Mouse (Mus musculus) embryonic facial prominence, embryonic 10.5 days (tissue): ENCODE measurements around the gene Kcnj11. TPM values are rescaled to one million over a fixed set of nuclear protein-coding genes. Genes with fewer than 3 reads are reported as not detected.
A peak's percentile ranks its signal among the peaks of the same experiment; 100 is the strongest.

ENCODE experiments used
- DNase-seq: peaks from one replicate; pipeline ENCODE4 v3.0.0-alpha.2; 2017; ENCODE audit warnings: low spot score
- H3K27ac ChIP-seq: fragments of 300-500 bp; sonication (generic); replicated peaks from 2 replicates; pipeline ENCODE4 v1.5.1; 2016; ENCODE audit warnings: mild to moderate bottlenecking
- H3K27me3 ChIP-seq: fragments of 300-500 bp; sonication (generic); replicated peaks from 2 replicates; pipeline ENCODE4 v1.6.1; 2016; ENCODE audit warnings: low read depth, mild to moderate bottlenecking; ENCODE audit not compliant: poor library complexity, severe bottlenecking
- H3K36me3 ChIP-seq: fragments of 300-500 bp; sonication (generic); replicated peaks from 2 replicates; pipeline ENCODE4 v1.6.1; 2016; ENCODE audit warnings: mild to moderate bottlenecking, moderate library complexity
- H3K4me1 ChIP-seq: fragments of 300-500 bp; sonication (generic); 2 replicates; pipeline ENCODE4 v1.6.1; 2016
- H3K4me3 ChIP-seq: fragments of 300-500 bp; sonication (generic); 2 replicates; pipeline ENCODE4 v1.5.1; 2016; ENCODE audit warnings: mild to moderate bottlenecking, moderate library complexity
- H3K9me3 ChIP-seq: fragments of 300-500 bp; sonication (generic); 2 replicates; pipeline ENCODE4 v1.6.1; 2016; ENCODE audit warnings: mild to moderate bottlenecking
- WGBS: fragments of 180-500 bp; shearing (Covaris S2); methylation state at CpG from one replicate; pipeline ENCODE4 v1.1.7; 2016; 5-methylcytosine and 5-hydroxymethylcytosine counted together
- polyA plus RNA-seq: library from polyadenylated mRNA; unstranded; fragments of >200 nt; fragmentation: Nextera tagmentation; extraction: Ambion mirVana; gene quantifications from 2 replicates; pipeline ENCODE4 v1.2.1, GENCODE M21; 2016

Kcnj11 gene
- polyA plus RNA-seq, 1 experiment from 2014 or later: 0.09 TPM

DNA sequence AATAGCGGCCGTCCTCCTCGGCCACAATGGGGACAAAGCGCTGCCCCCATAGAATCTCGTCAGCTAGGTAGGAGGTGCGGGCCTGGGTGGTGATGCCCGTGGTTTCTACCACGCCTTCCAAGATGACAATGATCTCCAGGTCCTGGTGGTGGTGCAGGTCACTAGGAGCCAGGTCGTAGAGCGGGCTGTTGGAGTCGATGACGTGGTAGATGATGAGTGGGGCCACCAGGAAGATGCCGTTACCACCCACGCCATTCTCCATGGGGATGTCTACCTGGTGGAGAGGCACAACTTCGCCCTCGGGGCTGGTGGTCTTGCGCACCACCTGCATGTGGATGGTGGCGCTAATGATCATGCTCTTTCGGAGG lies 1.7 kb downstream of the Kcnj11 start:
- H3K27me3 ChIP-seq: peaks cover 59% of the 10 kb centered on the region
- WGBS: 93% methylated on average over 19 of the region's 19 CpGs
- no peaks in the 10 kb centered on the region for H3K9me3 ChIP-seq
- H3K27ac ChIP-seq: no peak overlapping the region
- no peak for DNase-seq
- no peaks in the 10 kb centered on the region for H3K36me3 ChIP-seq
- H3K4me3 ChIP-seq: no peak overlapping the region
- H3K4me1 ChIP-seq: peaks cover 10% of the 10 kb centered on the region

DNA sequence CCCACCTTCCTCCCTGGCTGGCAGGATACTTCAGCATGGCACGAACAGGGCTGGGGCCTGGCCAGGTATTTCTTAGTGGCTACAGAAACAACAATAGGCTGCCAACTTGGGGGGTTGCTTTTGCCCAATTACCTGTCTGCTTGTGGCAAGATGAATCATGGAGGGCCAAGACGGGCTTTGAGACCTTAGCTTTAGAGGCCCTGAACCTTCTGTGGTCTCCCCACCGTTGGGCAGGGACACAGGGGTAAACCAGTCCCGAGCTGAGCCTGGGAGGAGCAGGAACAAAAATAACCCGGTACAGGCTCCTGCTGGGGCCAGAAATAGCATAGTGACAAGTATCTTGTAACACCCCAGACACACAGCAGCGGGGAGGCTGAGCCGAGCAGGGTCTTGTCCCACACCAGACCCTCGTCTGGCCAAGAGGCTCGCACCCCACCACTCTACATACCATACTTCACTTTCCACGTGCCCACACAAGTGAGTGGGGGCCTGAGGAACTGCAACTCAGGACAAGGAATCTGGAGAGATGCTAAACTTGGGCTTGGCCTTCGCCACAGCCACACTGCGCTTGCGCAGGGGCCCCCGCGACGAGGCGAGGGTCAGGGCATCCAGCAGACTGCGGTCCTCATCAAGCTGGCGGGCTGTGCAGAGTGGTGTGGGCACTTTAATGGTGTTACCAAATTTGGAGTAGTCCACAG lies 2.2 kb downstream of the Kcnj11 start:
- no peaks in the 10 kb centered on the region for H3K36me3 ChIP-seq
- peaks cover 10% of the 10 kb centered on the region for H3K4me1 ChIP-seq
- no peaks in the 10 kb centered on the region for H3K9me3 ChIP-seq
- 84% methylated on average over 19 of the region's 19 CpGs for WGBS
- no peak overlapping the region for H3K4me3 ChIP-seq
- peaks cover 65% of the 10 kb centered on the region for H3K27me3 ChIP-seq
- no peak overlapping the region for H3K27ac ChIP-seq
- no peak for DNase-seq

DNA sequence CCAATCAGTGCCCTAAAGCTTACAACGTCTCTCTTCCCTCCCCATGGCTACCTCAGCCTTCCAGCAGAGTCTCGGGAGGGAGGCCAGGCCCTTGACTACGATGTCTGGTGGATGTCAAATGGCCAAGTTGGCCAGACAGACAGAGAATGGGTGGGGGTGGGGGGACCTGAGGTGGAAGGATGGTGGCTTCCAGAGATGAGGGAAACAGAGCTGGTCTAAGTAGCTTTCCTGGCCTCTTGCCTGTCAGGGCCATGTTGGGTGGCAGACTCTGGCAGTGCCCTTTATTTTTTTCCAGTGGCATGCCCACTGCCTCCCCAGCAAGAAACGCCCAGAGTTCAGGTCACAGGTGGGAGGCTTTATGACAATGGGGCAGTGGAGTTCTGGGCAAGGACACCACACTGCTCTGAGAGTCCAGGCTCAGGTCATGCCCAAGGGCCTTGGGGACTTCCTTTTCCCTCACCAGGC lies 3.2 kb downstream of the Kcnj11 start:
- Histone ChIP-seq H3K4me1 (peaks cover 15% of the 10 kb centered on the region), H3K27ac (no peak overlapping the region), H3K9me3 (no peaks in the 10 kb centered on the region), H3K27me3 (peaks cover 73% of the 10 kb centered on the region), H3K36me3 (no peaks in the 10 kb centered on the region), H3K4me3 (no peak overlapping the region)
- no peak for DNase-seq
- WGBS: 68% methylated on average over 4 of the region's 4 CpGs

DNA sequence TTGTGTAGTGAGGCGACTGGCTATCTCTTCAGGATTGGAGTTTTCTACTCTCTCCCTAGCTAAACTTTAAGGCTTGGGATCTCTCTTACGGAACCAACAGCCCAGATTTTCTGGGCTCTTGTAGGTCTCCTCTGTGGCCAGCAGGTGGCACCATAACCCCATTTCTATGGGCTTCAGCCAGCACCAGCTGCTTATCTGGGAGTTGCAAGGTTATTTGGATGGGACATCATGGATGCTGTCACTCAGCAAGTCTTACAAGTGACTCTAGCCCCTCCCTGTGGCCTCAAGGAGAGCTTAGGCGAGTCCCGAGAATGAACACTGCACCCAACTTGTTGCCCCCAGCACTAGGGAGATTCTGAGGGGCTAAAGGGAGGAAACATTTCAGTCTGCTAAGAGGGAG lies 4.4 kb downstream of the Kcnj11 start:
- Histone ChIP-seq H3K4me3 (no peak overlapping the region), H3K36me3 (no peaks in the 10 kb centered on the region), H3K27ac (no peak overlapping the region), H3K4me1 (peaks cover 15% of the 10 kb centered on the region), H3K9me3 (no peaks in the 10 kb centered on the region), H3K27me3 (peaks cover 73% of the 10 kb centered on the region)
- 4% methylated on average over 4 of the region's 4 CpGs for WGBS
- DNase-seq: peak; percentile 71

DNA sequence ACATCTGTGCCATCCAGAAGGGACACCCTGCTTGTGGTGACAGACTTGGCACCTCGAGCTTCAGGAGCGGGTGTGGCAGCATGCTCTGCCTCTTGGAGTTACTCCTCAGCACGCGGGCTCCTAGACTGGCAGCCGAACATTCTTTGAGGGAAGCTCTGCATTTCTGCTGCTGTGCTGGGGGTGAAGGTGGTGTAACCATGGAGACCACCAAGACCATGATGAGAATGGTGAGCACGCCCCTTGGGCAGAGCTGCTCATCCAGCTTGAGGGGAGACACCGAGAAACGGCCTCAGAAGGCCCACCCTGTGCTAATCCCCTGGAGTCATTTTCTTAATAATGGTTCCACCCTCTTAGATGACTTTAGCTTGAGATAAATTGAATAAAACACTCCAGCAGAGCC lies 7.8 kb downstream of the Kcnj11 start:
- no peak for DNase-seq
- H3K36me3 ChIP-seq: no peaks in the 10 kb centered on the region
- peaks cover 44% of the 10 kb centered on the region for H3K27me3 ChIP-seq
- peaks cover 5% of the 10 kb centered on the region; the same call in 1 of the 2 replicates for H3K4me1 ChIP-seq
- WGBS: 35% methylated on average over 8 of the region's 8 CpGs
- no peak overlapping the region for H3K4me3 ChIP-seq
- H3K27ac ChIP-seq: no peak overlapping the region
- peaks cover 6% of the 10 kb centered on the region; the same call in 1 of the 2 replicates for H3K9me3 ChIP-seq

DNA sequence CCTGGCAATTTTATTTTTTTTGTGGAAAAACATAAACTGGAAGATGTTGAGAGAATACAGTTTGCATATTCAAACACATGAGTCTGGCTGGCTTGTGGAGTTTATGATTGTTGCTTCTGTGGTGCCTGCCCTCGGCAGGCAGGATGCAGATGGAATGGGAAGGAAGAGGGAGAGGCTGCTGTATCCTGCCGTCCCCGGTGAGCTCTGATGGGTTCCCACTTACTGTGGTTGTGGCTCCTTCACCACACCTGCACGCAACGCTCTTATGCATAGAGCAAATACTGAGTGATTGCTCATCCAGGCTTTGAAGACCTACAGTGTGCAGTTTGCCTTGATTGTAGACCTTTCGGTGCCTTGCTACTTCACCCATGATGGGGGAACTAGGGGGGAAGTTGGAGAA lies 12.3 kb downstream of the Kcnj11 start:
- WGBS: 87% methylated on average over 6 of the region's 6 CpGs
- no peak for DNase-seq
- Histone ChIP-seq H3K36me3 (peaks cover 21% of the 10 kb centered on the region), H3K27ac (no peak overlapping the region), H3K27me3 (peaks cover 7% of the 10 kb centered on the region), H3K4me3 (no peak overlapping the region), H3K9me3 (peaks cover 6% of the 10 kb centered on the region; the same call in 1 of the 2 replicates), H3K4me1 (peaks cover 5% of the 10 kb centered on the region; the same call in 1 of the 2 replicates)

DNA sequence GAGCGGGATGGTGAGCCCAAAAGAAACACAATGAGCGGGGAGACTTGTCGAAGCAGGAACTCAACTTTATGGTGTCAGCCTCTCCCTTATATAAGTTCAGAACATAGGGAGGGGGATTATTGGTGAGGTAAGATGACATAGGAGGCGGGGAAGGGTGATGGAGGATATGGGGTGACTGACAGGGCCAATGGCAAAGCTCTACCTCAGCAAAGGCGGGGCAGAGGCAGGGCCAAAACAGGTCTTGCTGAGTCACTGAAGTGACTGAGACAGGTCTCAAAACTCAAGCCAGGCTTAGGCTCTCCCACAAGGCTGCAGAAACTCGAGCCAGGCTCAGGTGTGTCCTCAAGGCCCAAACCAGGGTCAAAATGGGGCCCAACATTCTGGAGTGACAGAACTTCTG lies 14.2 kb downstream of the Kcnj11 start:
- no peak overlapping the region for H3K27ac ChIP-seq
- no peak overlapping the region for H3K4me3 ChIP-seq
- 87% methylated on average over 6 of the region's 6 CpGs for WGBS
- H3K9me3 ChIP-seq: peaks cover 6% of the 10 kb centered on the region; the same call in 1 of the 2 replicates
- peaks cover 40% of the 10 kb centered on the region for H3K36me3 ChIP-seq
- H3K27me3 ChIP-seq: no peaks in the 10 kb centered on the region
- no peaks in the 10 kb centered on the region for H3K4me1 ChIP-seq
- no peak for DNase-seq

DNA sequence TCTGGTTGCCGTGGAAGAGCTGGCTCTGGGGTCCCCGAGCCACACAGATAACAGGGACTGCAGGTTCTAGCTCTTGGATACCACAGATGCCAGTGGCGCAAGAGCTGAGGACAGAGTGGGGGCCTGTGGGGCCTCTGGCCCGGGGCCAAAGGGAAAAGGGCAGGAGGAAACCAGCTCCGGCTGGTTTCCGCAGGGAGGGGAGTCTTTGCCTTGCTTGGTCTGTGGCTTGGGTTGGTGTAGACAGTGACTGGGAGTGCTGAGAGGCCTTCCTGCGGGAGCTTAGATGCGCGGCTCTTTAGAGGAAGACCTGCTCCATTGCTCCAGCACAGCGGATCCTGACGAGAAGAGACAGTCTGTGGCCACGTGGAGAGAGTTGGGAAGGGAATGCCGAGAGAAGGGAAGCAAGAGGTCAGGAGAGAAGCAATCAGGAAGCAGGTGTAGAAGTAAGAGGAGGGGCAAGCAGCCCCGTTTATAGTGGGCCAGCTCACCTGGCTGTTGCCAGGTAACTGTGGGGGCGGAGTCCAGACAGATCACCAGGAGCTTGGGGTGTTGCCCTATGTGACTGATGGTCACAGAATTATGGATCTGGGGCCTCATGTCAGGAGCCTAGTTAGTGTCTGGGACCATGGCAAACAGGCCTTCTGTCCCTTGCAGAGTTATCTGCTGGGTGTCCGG lies 15.6 kb downstream of the Kcnj11 start:
- 78% methylated on average over 16 of the region's 16 CpGs for WGBS

DNA sequence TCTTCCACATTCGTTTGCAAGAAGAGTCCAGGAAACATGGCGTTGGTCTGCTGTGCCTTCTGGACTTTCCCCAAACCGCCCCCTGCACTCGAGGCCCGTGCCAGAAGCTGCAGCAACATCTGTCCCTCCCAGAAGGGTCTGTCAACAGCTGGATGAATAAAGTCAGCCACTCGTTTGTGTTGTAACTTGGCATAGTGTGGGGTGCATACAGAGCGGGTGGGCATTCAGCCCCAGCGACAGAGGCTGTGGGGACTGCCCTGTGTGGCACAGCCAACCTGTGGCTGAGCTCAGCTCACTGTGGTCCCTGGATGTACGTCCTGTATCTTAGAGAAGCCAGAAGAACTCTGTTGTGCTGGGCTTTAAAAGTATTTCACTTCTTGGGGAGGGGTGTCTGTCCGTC lies 16.5 kb downstream of the Kcnj11 start:
- Histone ChIP-seq H3K36me3 (peaks cover 63% of the 10 kb centered on the region), H3K4me1 (no peaks in the 10 kb centered on the region), H3K27ac (no peak overlapping the region), H3K27me3 (no peaks in the 10 kb centered on the region), H3K9me3 (peaks cover 6% of the 10 kb centered on the region; the same call in 1 of the 2 replicates), H3K4me3 (no peak overlapping the region)
- WGBS: 89% methylated on average over 10 of the region's 10 CpGs
- no peak for DNase-seq

More for the DNA sequence above, 15.6 kb downstream of the Kcnj11 start:
- DNase-seq: no peak
- peaks cover 6% of the 10 kb centered on the region; the same call in 1 of the 2 replicates for H3K9me3 ChIP-seq
- H3K27ac ChIP-seq: no peak overlapping the region
- H3K4me1 ChIP-seq: no peaks in the 10 kb centered on the region
- no peaks in the 10 kb centered on the region for H3K27me3 ChIP-seq
- no peak overlapping the region for H3K4me3 ChIP-seq
- H3K36me3 ChIP-seq: peaks cover 54% of the 10 kb centered on the region

DNA sequence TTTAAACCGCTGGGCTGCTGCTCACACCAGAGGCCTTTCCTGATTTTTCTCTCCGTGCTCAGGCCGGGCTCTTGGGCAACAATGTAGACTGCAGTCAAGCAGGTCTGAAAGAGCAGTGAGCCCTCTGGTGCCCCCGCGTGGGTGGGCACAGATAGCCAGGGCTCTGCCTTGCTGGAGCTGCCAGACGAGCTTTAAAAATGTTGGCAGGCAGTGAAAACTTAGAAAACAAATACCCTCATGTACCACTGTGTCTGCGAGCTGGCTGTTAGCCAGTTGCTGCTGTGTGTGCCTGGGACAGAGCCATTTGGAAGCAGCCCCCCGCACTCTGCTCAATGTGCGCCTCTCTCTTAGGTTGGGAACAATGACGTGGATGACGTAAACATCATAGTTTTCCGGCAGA lies 22.9 kb downstream of the Kcnj11 start:
- H3K9me3 ChIP-seq: no peaks in the 10 kb centered on the region
- WGBS: 93% methylated on average over 12 of the region's 12 CpGs
- peaks cover 97% of the 10 kb centered on the region for H3K36me3 ChIP-seq

DNA sequence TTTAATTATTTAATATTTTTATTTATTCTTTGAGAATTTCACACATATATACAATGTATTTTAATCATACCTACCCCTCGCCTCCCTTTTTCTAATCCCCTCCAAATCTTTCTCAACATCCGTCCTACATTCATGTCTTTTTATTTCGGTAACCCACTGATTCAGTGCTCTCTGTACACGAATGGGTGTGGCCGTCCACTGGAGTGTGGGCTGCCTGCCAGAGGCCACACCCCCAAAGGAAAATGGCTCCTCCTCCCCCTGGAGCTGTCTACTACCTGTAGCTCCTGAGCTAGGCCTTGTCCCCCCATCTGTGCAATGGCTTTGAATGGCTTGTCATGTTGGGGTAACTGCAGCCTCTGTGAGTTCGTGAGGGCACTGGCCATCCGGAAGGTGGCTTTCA lies 23.7 kb downstream of the Kcnj11 start:
- 92% methylated on average over 7 of the region's 7 CpGs for WGBS
- DNase-seq: no peak
- H3K27ac ChIP-seq: no peak overlapping the region
- no peak overlapping the region for H3K4me3 ChIP-seq
- peaks cover 97% of the 10 kb centered on the region for H3K36me3 ChIP-seq
- H3K27me3 ChIP-seq: no peaks in the 10 kb centered on the region
- no peaks in the 10 kb centered on the region for H3K9me3 ChIP-seq
- H3K4me1 ChIP-seq: no peaks in the 10 kb centered on the region

More for the DNA sequence above, 22.9 kb downstream of the Kcnj11 start:
- no peak overlapping the region for H3K4me3 ChIP-seq
- DNase-seq: no peak
- no peaks in the 10 kb centered on the region for H3K27me3 ChIP-seq
- no peaks in the 10 kb centered on the region for H3K4me1 ChIP-seq
- no peak overlapping the region for H3K27ac ChIP-seq

DNA sequence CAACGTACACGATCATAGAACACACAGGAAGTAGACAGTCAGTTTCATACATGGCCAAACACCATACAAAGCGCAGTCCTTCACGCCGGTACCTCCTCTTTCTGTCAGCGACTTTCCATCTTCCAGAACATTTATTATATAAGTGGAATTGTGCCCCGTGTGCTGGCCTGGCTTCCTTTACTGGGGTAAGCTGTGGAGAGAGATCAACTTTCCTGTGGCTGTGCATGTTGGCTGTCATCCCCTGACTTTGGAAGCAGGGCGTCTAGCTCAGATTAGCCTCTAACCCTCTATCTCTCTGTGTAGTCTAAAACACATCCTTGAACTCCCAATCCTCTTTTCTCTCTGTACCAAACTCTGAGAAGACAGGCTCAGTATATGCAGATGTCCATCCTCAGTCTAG lies 31.7 kb downstream of the Kcnj11 start:
- Histone ChIP-seq H3K4me1 (no peaks in the 10 kb centered on the region), H3K36me3 (peaks cover 99% of the 10 kb centered on the region), H3K9me3 (no peaks in the 10 kb centered on the region), H3K27ac (no peak overlapping the region), H3K27me3 (no peaks in the 10 kb centered on the region), H3K4me3 (no peak overlapping the region)
- no peak for DNase-seq
- WGBS: 94% methylated on average over 8 of the region's 8 CpGs

DNA sequence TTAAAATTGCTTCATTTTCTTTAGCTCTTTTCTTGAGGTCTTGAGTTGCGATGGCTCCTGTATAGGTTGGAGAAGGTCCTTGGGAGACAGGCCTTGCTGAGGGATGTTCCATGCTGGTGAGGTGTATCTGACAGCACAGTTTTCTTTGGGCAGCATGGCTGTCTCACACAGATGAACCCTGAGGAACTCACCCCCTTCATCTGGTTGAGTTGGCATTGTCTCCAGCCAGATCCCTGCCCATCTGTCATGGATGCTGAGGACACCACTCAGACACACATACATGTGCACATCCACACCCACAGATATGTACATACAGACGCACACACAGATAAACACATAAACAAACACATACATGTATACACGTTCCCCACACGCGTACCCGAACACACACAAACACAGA lies 37.3 kb downstream of the Kcnj11 start:
- whole genome bisulfite sequencing: 92% methylated on average over 6 of the region's 6 CpGs
- Histone ChIP-seq H3K4me1 (peaks cover 8% of the 10 kb centered on the region; the same call in 1 of the 2 replicates), H3K36me3 (peaks cover 99% of the 10 kb centered on the region), H3K4me3 (no peak overlapping the region), H3K27ac (no peak overlapping the region), H3K27me3 (no peaks in the 10 kb centered on the region), H3K9me3 (no peaks in the 10 kb centered on the region)
- DNase-seq: no peak
